ENCODE assay signal across 8 mouse cellular contexts in genomic region chr10:80432936-80433512, GRCm38 (mm10). TPM values are rescaled to one million over a fixed set of nuclear protein-coding genes. Genes with fewer than 3 reads are reported as not detected.
DNase-seq lines count a peak whose midpoint lies in the region; ATAC-seq lines count a peak whose summit lies in the region.

No protein-coding gene starts in this region.

- under 1% methylated on average over 48 of the region's 60 CpGs for WGBS in heart, embryonic 11.5 days (ENCODE audit: insufficient replicate concordance)
- under 1% methylated on average over 59 of the region's 60 CpGs for WGBS in kidney, embryonic 15.5 days
- under 1% methylated on average over 48 of the region's 60 CpGs for WGBS in macrophage (ENCODE audit: missing documents)

- no peak for ATAC-seq in heart, embryonic 11.5 days (replicated peaks; ENCODE audit: insufficient number of reproducible peaks, low FRiP score, low TSS enrichment)
- peak; percentile 37 for ATAC-seq in kidney, embryonic 15.5 days (replicated peaks; ENCODE audit: low FRiP score)

- no peaks in the 10 kb centered on the region; the same call in 1 of the 2 replicates for H3K27me3 ChIP-seq in heart, embryonic 11.5 days (ENCODE audit: control insufficient read depth, insufficient read depth, low read length)
- 0 out of 2 replicates have a peak, but pooled peaks cover 2% of the 10 kb centered on the region for H3K27me3 ChIP-seq in kidney, embryonic 15.5 days

- peak overlapping the region; percentile 82 for H3K4me2 ChIP-seq in heart, embryonic 11.5 days
- H3K4me2 ChIP-seq in kidney, embryonic 15.5 days, result peak overlapping the region; percentile 88

- H3K4me3 ChIP-seq in heart, embryonic 11.5 days (ENCODE audit: low read depth, low read length), result peak overlapping the region; percentile 92
- H3K4me3 ChIP-seq in kidney, embryonic 15.5 days (replicated peaks), result peak overlapping the region; percentile 91
- peak overlapping the region; percentile 42 for H3K4me3 ChIP-seq in macrophage (ENCODE audit: inconsistent target)

- peaks cover 16% of the 10 kb centered on the region; the same call in 1 of the 2 replicates for H3K79me2 ChIP-seq in macrophage (ENCODE audit: inconsistent target)

- intact Hi-C loops in heart, postnatal 25 days (cut with DNase I), result no loop called here

- H3K9me3 ChIP-seq in heart, embryonic 11.5 days (replicated peaks; ENCODE audit: control insufficient read depth, low read length), result no peaks in the 10 kb centered on the region
- no peaks in the 10 kb centered on the region for H3K9me3 ChIP-seq in kidney, embryonic 15.5 days (replicated peaks)

- H3K36me3 ChIP-seq in heart, embryonic 11.5 days (ENCODE audit: control insufficient read depth, insufficient read depth, low read length), result peaks cover 9% of the 10 kb centered on the region
- H3K36me3 ChIP-seq in kidney, embryonic 15.5 days, result peaks cover 28% of the 10 kb centered on the region
- no peaks in the 10 kb centered on the region for H3K36me3 ChIP-seq in macrophage (ENCODE audit: inconsistent target)

- DNase-seq in heart, adult 11 months, result peak; percentile 97
- no peak for DNase-seq in heart, postnatal 25 days (ENCODE audit: low spot score)
- DNase-seq in ZHBTc4 (ENCODE audit: low read depth, low spot score), result peak; percentile 54
- peak; percentile 75 for DNase-seq in testis, postnatal 10 days (ENCODE audit: low spot score)
- no peak for DNase-seq in layer of hippocampus, adult 9-11 months

- H3K9ac ChIP-seq in heart, embryonic 11.5 days (ENCODE audit: low read depth, low read length), result peak overlapping the region; percentile 99
- peak overlapping the region; percentile 96 for H3K9ac ChIP-seq in kidney, embryonic 15.5 days

- H3K27ac ChIP-seq in heart, embryonic 11.5 days (ENCODE audit: low read depth, low read length), result peak overlapping the region; percentile 84
- peak overlapping the region; percentile 94 for H3K27ac ChIP-seq in kidney, embryonic 15.5 days
- no peak overlapping the region for H3K27ac ChIP-seq in macrophage

- H3K4me1 ChIP-seq in heart, embryonic 11.5 days (ENCODE audit: control insufficient read depth, insufficient read depth, low read length), result peaks cover 16% of the 10 kb centered on the region; the same call in 1 of the 2 replicates
- peaks cover 49% of the 10 kb centered on the region for H3K4me1 ChIP-seq in kidney, embryonic 15.5 days

RNA-seq across cellular contexts. Expression of gene Tcf3, which starts 0.4 kb away (rescaled TPM):
- 10 to 100 TPM; 20.3 to 20.9 TPM for total RNA-seq in heart, postnatal 25 days (2021)
- polyA plus RNA-seq in heart, embryonic 11.5 days (2014; fragmentation: Nextera tagmentation; extraction: Ambion mirVana), result 66.1 and 69.8 TPM in 2 replicates
- polyA plus RNA-seq in kidney, embryonic 15.5 days (2015; fragmentation: Nextera tagmentation; extraction: Ambion mirVana), result 130 and 138 TPM in 2 replicates
- 10 to 100 TPM in 25 of 26 experiments, 1 to 10 TPM in 1; 9.6 to 64.6 (median 34.5) TPM for total RNA-seq in macrophage (2018; cell fraction: chromatin; rRNA removed)
- total RNA-seq in macrophage (2018; cell fraction: cytosol; rRNA removed), result 10 to 100 TPM; 10.5 to 23.1 (median 17.3) TPM
- 10 to 100 TPM in 23 of 26 experiments, 1 to 10 TPM in 3; 7.5 to 36.9 (median 16.6) TPM for total RNA-seq in macrophage (2018; cell fraction: nucleus; rRNA removed)
- 9.2 to 21.5 TPM (median 17.0 TPM) in 3 replicates for polyA plus RNA-seq in macrophage (2018)

RNA-seq across cellular contexts. Expression of gene Uqcr11, which starts 26.4 kb away (rescaled TPM):
- total RNA-seq in heart, postnatal 25 days (2021), result 1,000 to 10,000 TPM; 1,983 to 2,045 TPM
- 1,161 and 1,177 TPM in 2 replicates for polyA plus RNA-seq in heart, embryonic 11.5 days (2014; fragmentation: Nextera tagmentation; extraction: Ambion mirVana)
- polyA plus RNA-seq in kidney, embryonic 15.5 days (2015; fragmentation: Nextera tagmentation; extraction: Ambion mirVana), result 790 and 798 TPM in 2 replicates
- 10 to 100 TPM in 12 of 26 experiments, 1 to 10 TPM in 12, not detected in 2; 3.4 to 53.9 (median 10.1) TPM for total RNA-seq in macrophage (2018; cell fraction: chromatin; rRNA removed)
- total RNA-seq in macrophage (2018; cell fraction: cytosol; rRNA removed), result 100 to 1,000 TPM; 181 to 345 (median 248) TPM
- total RNA-seq in macrophage (2018; cell fraction: nucleus; rRNA removed), result 10 to 100 TPM; 25.0 to 94.0 (median 45.4) TPM
- 150 to 306 TPM (median 241 TPM) in 3 replicates for polyA plus RNA-seq in macrophage (2018)

RNA-seq across cellular contexts. Expression of gene Mbd3, which starts 33.7 kb away (rescaled TPM):
- total RNA-seq in heart, postnatal 25 days (2021), result 10 to 100 TPM; 85.2 to 88.9 TPM
- 151 and 171 TPM in 2 replicates for polyA plus RNA-seq in heart, embryonic 11.5 days (2014; fragmentation: Nextera tagmentation; extraction: Ambion mirVana)
- 260 and 283 TPM in 2 replicates for polyA plus RNA-seq in kidney, embryonic 15.5 days (2015; fragmentation: Nextera tagmentation; extraction: Ambion mirVana)
- 10 to 100 TPM in 17 of 26 experiments, 1 to 10 TPM in 9; 4.9 to 39.3 (median 13.4) TPM for total RNA-seq in macrophage (2018; cell fraction: chromatin; rRNA removed)
- total RNA-seq in macrophage (2018; cell fraction: cytosol; rRNA removed), result 10 to 100 TPM; 41.5 to 73.7 (median 54.5) TPM
- total RNA-seq in macrophage (2018; cell fraction: nucleus; rRNA removed), result 10 to 100 TPM; 11.4 to 41.4 (median 19.3) TPM
- polyA plus RNA-seq in macrophage (2018), result 64.4 to 92.6 TPM (median 64.4 TPM) in 3 replicates

RNA-seq across cellular contexts. Expression of gene Mex3d, which starts 45.6 kb away (rescaled TPM):
- total RNA-seq in heart, postnatal 25 days (2021), result 1 to 10 TPM; 7.5 to 8.8 TPM
- 4.0 and 6.4 TPM in 2 replicates for polyA plus RNA-seq in heart, embryonic 11.5 days (2014; fragmentation: Nextera tagmentation; extraction: Ambion mirVana)
- 7.1 and 8.4 TPM in 2 replicates for polyA plus RNA-seq in kidney, embryonic 15.5 days (2015; fragmentation: Nextera tagmentation; extraction: Ambion mirVana)
- total RNA-seq in macrophage (2018; cell fraction: chromatin; rRNA removed), result 1 to 10 TPM in 18 of 26 experiments, under 1 TPM in 8; 0.28 to 5.7 (median 1.7) TPM
- total RNA-seq in macrophage (2018; cell fraction: cytosol; rRNA removed), result 10 to 100 TPM in 1 of 26 experiments, 1 to 10 TPM in 25; 3.0 to 10.2 (median 5.6) TPM
- 1 to 10 TPM; 2.6 to 8.0 (median 4.8) TPM for total RNA-seq in macrophage (2018; cell fraction: nucleus; rRNA removed)
- polyA plus RNA-seq in macrophage (2018), result 4.1 to 6.2 TPM (median 6.0 TPM) in 3 replicates

Comparison
In these comparisons a context has a peak if more than half of its experiments do, and no peak if none do; other contexts are left out.
1. DNase-seq: peak in heart, adult 11 months (single experiment), ZHBTc4 (single experiment) and testis, postnatal 10 days (single experiment); none in heart, postnatal 25 days (single experiment) and layer of hippocampus, adult 9-11 months (single experiment).
2. H3K4me3 ChIP-seq: peak in every context shown above with its lines; median percentile 92 in heart, embryonic 11.5 days; 91 in kidney, embryonic 15.5 days; 42 in macrophage.